Mouse (Mus musculus) midbrain, embryonic 11.5 days (tissue): ENCODE measurements around the gene Ibtk. TPM values are rescaled to one million over a fixed set of nuclear protein-coding genes. Genes with fewer than 3 reads are reported as not detected.
A peak's percentile ranks its signal among the peaks of the same experiment; 100 is the strongest.

ENCODE experiments used
- ATAC-seq: fragments of 200-750 bp; cut with Nextera tagmentation; 2 replicates; pipeline ENCODE4 v1.8.0; 2017; ENCODE audit warnings: moderate TSS enrichment, moderate library complexity; ENCODE audit not compliant: low FRiP score
- DNase-seq: peaks from one replicate; pipeline ENCODE4 v3.0.0; 2015; ENCODE audit warnings: low spot score; ENCODE audit errors: missing footprints
- H3K27ac ChIP-seq: fragments of 300-500 bp; sonication (generic); 2 replicates; pipeline ENCODE4 v1.5.1; 2014; ENCODE audit warnings: low read depth, low read length
- H3K27me3 ChIP-seq: fragments of 300-500 bp; sonication (generic); 2 replicates; pipeline ENCODE4 v1.6.1; 2014; ENCODE audit warnings: mild to moderate bottlenecking, low read length, moderate library complexity, mixed read lengths; ENCODE audit not compliant: control insufficient read depth, insufficient read depth
- H3K36me3 ChIP-seq: fragments of 300-500 bp; sonication (generic); 2 replicates; pipeline ENCODE4 v1.6.1; 2014; ENCODE audit warnings: mild to moderate bottlenecking, low read length, moderate library complexity, mixed read lengths; ENCODE audit not compliant: control insufficient read depth, insufficient read depth
- H3K4me1 ChIP-seq: fragments of 300-500 bp; sonication (generic); 2 replicates; pipeline ENCODE4 v1.6.1; 2014; ENCODE audit warnings: low read length; ENCODE audit not compliant: control insufficient read depth, insufficient read depth
- H3K4me2 ChIP-seq: fragments of 300-500 bp; sonication (generic); 2 replicates; pipeline ENCODE4 v1.6.1; 2014; ENCODE audit warnings: mild to moderate bottlenecking, moderate library complexity
- H3K4me3 ChIP-seq: fragments of 300-500 bp; sonication (generic); 2 replicates; pipeline ENCODE4 v1.5.1; 2014; ENCODE audit warnings: low read depth, low read length
- H3K9ac ChIP-seq: fragments of 300-500 bp; sonication (generic); 2 replicates; pipeline ENCODE4 v1.6.1; 2014; ENCODE audit warnings: low read length
- H3K9me3 ChIP-seq: fragments of 300-500 bp; sonication (generic); 2 replicates; pipeline ENCODE4 v1.6.1; 2016; ENCODE audit warnings: low read length; ENCODE audit not compliant: control insufficient read depth
- WGBS: fragments of 180-500 bp; shearing (Covaris S2); extraction: QIAGEN DNeasy Blood & Tissue Kit; methylation state at CpG from one replicate; pipeline ENCODE4 v1.1.7; 2014; 5-methylcytosine and 5-hydroxymethylcytosine counted together
- polyA plus RNA-seq: library from polyadenylated mRNA; unstranded; fragments of >200 nt; fragmentation: Nextera tagmentation; extraction: Ambion mirVana; gene quantifications from 2 replicates; pipeline ENCODE4 v1.2.1, GENCODE M21; 2014

Gene Ibtk
- polyA plus RNA-seq, 1 experiment from 2014 or later = 42.5 TPM

- WGBS = 90% methylated on average over 2 of the region's 2 CpGs
- Histone ChIP-seq H3K27me3 (no peaks in the 10 kb centered on the region), H3K36me3 (no peaks in the 10 kb centered on the region), H3K9ac (no peak overlapping the region), H3K27ac (no peak overlapping the region), H3K9me3 (no peaks in the 10 kb centered on the region), H3K4me1 (no peaks in the 10 kb centered on the region), H3K4me3 (no peak overlapping the region), H3K4me2 (no peak overlapping the region)
- ATAC-seq = peak; percentile 38; the same call in 1 of the 2 replicates
- peak; percentile 54 for DNase-seq
Measured at GRCm38 (mm10) chr9:85767255-85767654, 18.1 kb upstream of the Ibtk start.

GRCm38 (mm10) chr9:85762476-85762875 lies 13.3 kb upstream of the Ibtk start:
- Histone ChIP-seq H3K27me3 (no peaks in the 10 kb centered on the region), H3K4me3 (no peak overlapping the region), H3K36me3 (no peaks in the 10 kb centered on the region), H3K4me2 (no peak overlapping the region), H3K27ac (no peak overlapping the region), H3K9me3 (no peaks in the 10 kb centered on the region), H3K4me1 (no peaks in the 10 kb centered on the region), H3K9ac (no peak overlapping the region)
- DNase-seq (peak; percentile 17), ATAC-seq (no peak)
- WGBS = 100% methylated on average over 1 of the region's 1 CpGs

- WGBS = 92% methylated on average over 7 of the region's 7 CpGs
- Histone ChIP-seq H3K4me1 (peaks cover 6% of the 10 kb centered on the region; the same call in 1 of the 2 replicates), H3K4me2 (no peak overlapping the region), H3K4me3 (no peak overlapping the region), H3K27ac (no peak overlapping the region), H3K9me3 (no peaks in the 10 kb centered on the region), H3K27me3 (no peaks in the 10 kb centered on the region), H3K9ac (no peak overlapping the region), H3K36me3 (no peaks in the 10 kb centered on the region)
- DNase-seq (peak; percentile 47), ATAC-seq (no peak)
Measured at GRCm38 (mm10) chr9:85750797-85751196, 1.7 kb upstream of the Ibtk start.

- Histone ChIP-seq H3K4me2 (peak overlapping the region; percentile 61), H3K4me1 (peaks cover 6% of the 10 kb centered on the region; the same call in 1 of the 2 replicates), H3K9me3 (no peaks in the 10 kb centered on the region), H3K4me3 (peak overlapping the region; percentile 89), H3K9ac (peak overlapping the region; percentile 95), H3K36me3 (no peaks in the 10 kb centered on the region), H3K27ac (peak overlapping the region; percentile 93; the same call in 1 of the 2 replicates), H3K27me3 (no peaks in the 10 kb centered on the region)
- 35% methylated on average over 5 of the region's 5 CpGs for WGBS
- DNase-seq = no peak
- no peak for ATAC-seq
Measured at GRCm38 (mm10) chr9:85749922-85750509, 882 bp upstream of the Ibtk start.

GRCm38 (mm10) chr9:85748204-85749141 lies 661 bp downstream of the Ibtk start:
- WGBS = 2% methylated on average over 43 of the region's 43 CpGs
- H3K4me1 ChIP-seq = peaks cover 6% of the 10 kb centered on the region; the same call in 1 of the 2 replicates

GRCm38 (mm10) chr9:85745566-85745965 lies 3.6 kb downstream of the Ibtk start:
- no peak for ATAC-seq
- no peak overlapping the region for H3K9ac ChIP-seq
- 91% methylated on average over 2 of the region's 2 CpGs for WGBS

More at GRCm38 (mm10) chr9:85748204-85749141, 661 bp downstream of the Ibtk start:
- Histone ChIP-seq H3K4me3 (peak overlapping the region; percentile 89), H3K4me2 (peak overlapping the region; percentile 61), H3K27me3 (no peaks in the 10 kb centered on the region), H3K9me3 (no peaks in the 10 kb centered on the region), H3K9ac (peak overlapping the region; percentile 95), H3K36me3 (no peaks in the 10 kb centered on the region), H3K27ac (peak overlapping the region; percentile 93)
- ATAC-seq (peak; percentile 83), DNase-seq (peak; percentile 98)

GRCm38 (mm10) chr9:85743358-85743757 lies 5.8 kb downstream of the Ibtk start:
- Histone ChIP-seq H3K4me3 (no peak overlapping the region), H3K4me1 (peaks cover 3% of the 10 kb centered on the region; the same call in 1 of the 2 replicates), H3K27me3 (no peaks in the 10 kb centered on the region), H3K4me2 (no peak overlapping the region), H3K27ac (no peak overlapping the region), H3K9me3 (no peaks in the 10 kb centered on the region), H3K9ac (no peak overlapping the region), H3K36me3 (no peaks in the 10 kb centered on the region)
- ATAC-seq (no peak), DNase-seq (peak; percentile 37)
- WGBS = 89% methylated on average over 11 of the region's 11 CpGs

More at GRCm38 (mm10) chr9:85745566-85745965, 3.6 kb downstream of the Ibtk start:
- H3K4me1 ChIP-seq = peaks cover 6% of the 10 kb centered on the region; the same call in 1 of the 2 replicates
- H3K4me3 ChIP-seq = no peak overlapping the region
- DNase-seq = peak; percentile 39
- no peak overlapping the region for H3K27ac ChIP-seq
- no peaks in the 10 kb centered on the region for H3K27me3 ChIP-seq
- no peak overlapping the region for H3K4me2 ChIP-seq
- H3K36me3 ChIP-seq = no peaks in the 10 kb centered on the region
- H3K9me3 ChIP-seq = no peaks in the 10 kb centered on the region

- ATAC-seq = no peak
- H3K36me3 ChIP-seq = no peaks in the 10 kb centered on the region
- H3K4me2 ChIP-seq = no peak overlapping the region
- peak; percentile 41 for DNase-seq
- H3K9me3 ChIP-seq = no peaks in the 10 kb centered on the region
- WGBS = 84% methylated on average over 4 of the region's 4 CpGs
- H3K9ac ChIP-seq = no peak overlapping the region
- no peaks in the 10 kb centered on the region for H3K27me3 ChIP-seq
- no peak overlapping the region for H3K4me3 ChIP-seq
- no peak overlapping the region for H3K27ac ChIP-seq
- H3K4me1 ChIP-seq = no peaks in the 10 kb centered on the region; the same call in 1 of the 2 replicates
Measured at GRCm38 (mm10) chr9:85742107-85742506, 7.0 kb downstream of the Ibtk start.

GRCm38 (mm10) chr9:85739279-85739678 lies 9.9 kb downstream of the Ibtk start:
- H3K9me3 ChIP-seq = no peaks in the 10 kb centered on the region

More at GRCm38 (mm10) chr9:85739279-85739678, 9.9 kb downstream of the Ibtk start:
- H3K27ac ChIP-seq = no peak overlapping the region
- no peak overlapping the region for H3K4me2 ChIP-seq
- peaks cover 2% of the 10 kb centered on the region; the same call in 1 of the 2 replicates for H3K36me3 ChIP-seq
- no peaks in the 10 kb centered on the region for H3K27me3 ChIP-seq
- no peak overlapping the region for H3K4me3 ChIP-seq
- DNase-seq (peak; percentile 19), ATAC-seq (no peak)
- no peak overlapping the region for H3K9ac ChIP-seq
- WGBS = 73% methylated on average over 4 of the region's 4 CpGs
- H3K4me1 ChIP-seq = no peaks in the 10 kb centered on the region
